Mouse (Mus musculus) MEL (cell line): ENCODE data around the gene Cachd1. TPM values are rescaled to one million over a fixed set of nuclear protein-coding genes. Genes with fewer than 3 reads are reported as not detected.
A peak's percentile ranks its signal among the peaks of the same experiment; 100 is the strongest.

Source experiments
- DNase-seq: peaks from one replicate; pipeline ENCODE4 v3.0.0; 2011; ENCODE audit warnings: low read depth, low spot score
- H3K27ac ChIP-seq: 2 replicates; pipeline ENCODE4 v1.5.1; 2012; ENCODE audit warnings: low read depth, mild to moderate bottlenecking, control low read depth, low read length, moderate library complexity; ENCODE audit not compliant: control insufficient read depth
- H3K27me3 ChIP-seq, 2 experiments: fragments of 150-350 bp in 1 of 2; sonication (generic) in 1 of 2; 2 replicates each; pipeline ENCODE4 v1.6.1; 2012; ENCODE audit warnings: low read length in 2 of 2, mild to moderate bottlenecking in 2 of 2, improper control_type of control experiment in 1 of 2, moderate library complexity in 1 of 2; ENCODE audit not compliant: insufficient read depth in 2 of 2, control insufficient read depth in 1 of 2
- H3K36me3 ChIP-seq, 2 experiments: 2 replicates each; pipeline ENCODE4 v1.6.1; 2012 to 2014; ENCODE audit warnings: low read length in 2 of 2, improper control_type of control experiment in 1 of 2, inconsistent platforms in 1 of 2, mild to moderate bottlenecking in 1 of 2; ENCODE audit not compliant: insufficient read depth in 2 of 2, control insufficient read depth in 1 of 2
- H3K4me1 ChIP-seq, 2 experiments: fragments of 150-350 bp in 1 of 2; sonication (generic) in 1 of 2; 2 replicates each; pipeline ENCODE4 v1.6.1; 2012; ENCODE audit warnings: low read length in 2 of 2, improper control_type of control experiment in 1 of 2, mild to moderate bottlenecking in 1 of 2; ENCODE audit not compliant: insufficient read depth in 2 of 2, control insufficient read depth in 1 of 2
- H3K4me3 ChIP-seq, 2 experiments: fragments of 150-350 bp in 1 of 2; sonication (generic) in 1 of 2; 2 replicates each; pipeline ENCODE4 v1.5.1; 2012; ENCODE audit warnings: low read depth in 2 of 2, low read length in 2 of 2, mild to moderate bottlenecking in 2 of 2, moderate library complexity in 2 of 2, control low read depth in 1 of 2, improper control_type of control experiment in 1 of 2; ENCODE audit not compliant: control insufficient read depth in 1 of 2, insufficient read depth in 1 of 2
- H3K79me2 ChIP-seq: 2 replicates; pipeline ENCODE4 v1.6.1; 2012; ENCODE audit warnings: mild to moderate bottlenecking, low read length, moderate library complexity; ENCODE audit not compliant: control insufficient read depth, poor library complexity, insufficient read depth
- H3K9ac ChIP-seq: 2 replicates; pipeline ENCODE4 v1.6.1; 2012; ENCODE audit warnings: low read depth, mild to moderate bottlenecking, control low read depth, low read length, moderate library complexity; ENCODE audit not compliant: control insufficient read depth, poor library complexity, severe bottlenecking
- H3K9me3 ChIP-seq: fragments of 150-350 bp; sonication (generic); replicated peaks from 2 replicates; pipeline ENCODE4 v1.6.1; 2012; ENCODE audit warnings: mild to moderate bottlenecking, low read length, improper control_type of control experiment, moderate library complexity; ENCODE audit not compliant: insufficient read depth
- BHLHE40 ChIP-seq: IDR thresholded peaks from 2 replicates; pipeline ENCODE4 v1.6.1; 2012; ENCODE audit warnings: low read depth, mild to moderate bottlenecking, inconsistent platforms, low read length, improper control_type of control experiment, borderline replicate concordance
- CHD2 ChIP-seq: IDR thresholded peaks from 2 replicates; pipeline ENCODE4 v1.6.1; 2011; ENCODE audit warnings: low read length, improper control_type of control experiment
- CTCF ChIP-seq, 3 experiments: IDR thresholded peaks in 2 of 3; conservative IDR thresholded peaks in 1 of 3; 2 replicates each; pipeline ENCODE4 v1.5.1; 2011 to 2012; ENCODE audit warnings: low read length in 3 of 3, low read depth in 2 of 3, mild to moderate bottlenecking in 2 of 3, improper control_type of control experiment in 1 of 3, inconsistent platforms in 1 of 3, mixed read lengths in 1 of 3, moderate library complexity in 1 of 3; ENCODE audit not compliant: control insufficient read depth in 1 of 3, insufficient read depth in 1 of 3, poor library complexity in 1 of 3, severe bottlenecking in 1 of 3
- EP300 ChIP-seq, 2 experiments: IDR thresholded peaks; 2 replicates each; pipeline ENCODE4 v1.6.1; 2011; ENCODE audit warnings: improper control_type of control experiment in 2 of 2, low read length in 2 of 2, low read depth in 1 of 2, mild to moderate bottlenecking in 1 of 2
- ETS1 ChIP-seq: IDR thresholded peaks from 2 replicates; pipeline ENCODE4 v1.6.1; 2012; ENCODE audit warnings: low read depth, mild to moderate bottlenecking, inconsistent platforms, low read length, improper control_type of control experiment, moderate library complexity
- MAZ ChIP-seq: IDR thresholded peaks from 2 replicates; pipeline ENCODE4 v1.6.1; 2012; ENCODE audit warnings: low read depth, mild to moderate bottlenecking, inconsistent platforms, low read length, improper control_type of control experiment
- NELFE ChIP-seq: IDR thresholded peaks from 2 replicates; pipeline ENCODE4 v1.6.1; 2011; ENCODE audit warnings: low read depth, low read length, improper control_type of control experiment
- NRF1 ChIP-seq: IDR thresholded peaks from 2 replicates; pipeline ENCODE4 v1.6.1; 2014; ENCODE audit warnings: low read depth, mild to moderate bottlenecking, inconsistent platforms, low read length, improper control_type of control experiment, moderate library complexity; ENCODE audit not compliant: poor library complexity, insufficient read depth, severe bottlenecking
- RAD21 ChIP-seq: IDR thresholded peaks from 2 replicates; pipeline ENCODE4 v1.6.1; 2011; ENCODE audit warnings: mild to moderate bottlenecking, low read depth, low read length, improper control_type of control experiment
- SMC3 ChIP-seq: IDR thresholded peaks from 2 replicates; pipeline ENCODE4 v1.6.1; 2011; ENCODE audit warnings: low read depth, low read length, improper control_type of control experiment
- ZMIZ1 ChIP-seq: IDR thresholded peaks from 2 replicates; pipeline ENCODE4 v1.6.1; 2012; ENCODE audit warnings: low read depth, mild to moderate bottlenecking, inconsistent platforms, low read length, improper control_type of control experiment, moderate library complexity
- polyA plus RNA-seq, 2 experiments: library from polyadenylated mRNA; stranded (reverse) in 1 of 2; unstranded in 1 of 2; fragments of >175 nt in 1 of 2; fragments of >200 nt in 1 of 2; gene quantifications; 2 replicates each; pipeline versions ENCODE4 v1.2.1 to v1.2.4; 2012; ENCODE audit warnings: low replicate concordance in 2 of 2, low read depth in 1 of 2; ENCODE audit not compliant: insufficient read length in 2 of 2, insufficient read depth in 1 of 2, missing spikeins in 1 of 2
- total RNA-seq: library from RNA; depleted of rRNA; stranded (reverse); fragments of 300-350 nt; gene quantifications from 2 replicates; pipeline ENCODE4 v1.2.3, GENCODE M21; 2012; rRNA removed

The Cachd1 gene
- 2.6 and 4.0 TPM in 2 replicates for total RNA-seq
- polyA plus RNA-seq = 10 to 100 TPM in 1 of 2 experiments, not detected in 1; 15.8 TPM

DNA sequence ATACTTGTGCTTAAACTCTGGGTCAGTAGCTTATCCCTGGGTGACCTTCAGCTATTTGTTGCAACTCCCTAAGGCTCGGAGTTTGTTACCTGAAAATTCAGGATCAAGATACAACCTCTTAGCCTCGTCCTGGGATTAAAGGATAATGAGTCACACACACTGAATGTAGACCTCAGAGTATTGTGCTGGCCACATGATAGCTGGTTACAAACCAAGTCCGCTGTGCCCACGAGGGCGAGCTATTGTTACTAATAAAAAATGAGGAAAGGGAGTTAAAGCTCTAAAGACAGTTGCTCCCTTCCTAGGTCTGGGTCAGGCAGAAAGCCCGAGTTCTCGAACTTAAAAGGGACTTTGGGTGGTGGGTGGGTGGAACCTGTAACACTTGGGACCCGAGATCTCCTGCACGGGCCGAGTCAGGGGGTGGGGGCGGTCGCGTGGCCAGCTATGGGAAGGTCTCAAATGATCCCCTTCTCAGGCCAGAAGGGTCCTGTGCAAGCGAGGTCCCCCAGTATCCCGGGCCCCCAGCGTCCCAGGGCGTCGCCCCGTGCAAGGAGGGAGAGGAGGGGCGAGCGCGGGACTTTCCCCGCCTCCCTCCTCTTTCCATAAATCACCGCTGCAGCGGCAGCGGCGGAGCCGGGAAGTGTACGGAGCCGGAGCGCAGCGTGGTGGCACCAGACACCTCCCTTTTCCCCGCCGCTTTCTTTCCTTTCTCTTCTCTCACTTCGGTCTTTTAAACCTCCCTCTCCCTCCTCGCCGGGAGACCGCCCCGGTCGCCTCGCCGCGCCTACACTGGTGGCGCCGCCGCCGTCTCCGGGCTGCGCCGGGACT lies at the start of gene Cachd1:
Gene Cachd1 (plus strand): TSS at position 633 of the 828 bp plus-strand sequence.
- Histone ChIP-seq H3K27me3 (no peaks in the 10 kb centered on the region), H3K9me3 (no peaks in the 10 kb centered on the region), H3K9ac (no peak within 1 kb of the TSS), H3K27ac (no peak within 1 kb of the TSS), H3K36me3 (no peaks in the 10 kb centered on the region), H3K79me2 (no peaks in the 10 kb centered on the region), H3K4me3 (no peak within 1 kb of the TSS), H3K4me1 (no peaks in the 10 kb centered on the region)
- TF ChIP-seq EP300 (IDR thresholded peaks at IDR 0.05; ENCODE audit: low read depth in 1 of 2, low read length in 2 of 2) (no peak), MAZ (no peak), BHLHE40 (no peak), CHD2 (no peak), NRF1 (no peak), NELFE (no peak)
- DNase-seq = no peak

DNA sequence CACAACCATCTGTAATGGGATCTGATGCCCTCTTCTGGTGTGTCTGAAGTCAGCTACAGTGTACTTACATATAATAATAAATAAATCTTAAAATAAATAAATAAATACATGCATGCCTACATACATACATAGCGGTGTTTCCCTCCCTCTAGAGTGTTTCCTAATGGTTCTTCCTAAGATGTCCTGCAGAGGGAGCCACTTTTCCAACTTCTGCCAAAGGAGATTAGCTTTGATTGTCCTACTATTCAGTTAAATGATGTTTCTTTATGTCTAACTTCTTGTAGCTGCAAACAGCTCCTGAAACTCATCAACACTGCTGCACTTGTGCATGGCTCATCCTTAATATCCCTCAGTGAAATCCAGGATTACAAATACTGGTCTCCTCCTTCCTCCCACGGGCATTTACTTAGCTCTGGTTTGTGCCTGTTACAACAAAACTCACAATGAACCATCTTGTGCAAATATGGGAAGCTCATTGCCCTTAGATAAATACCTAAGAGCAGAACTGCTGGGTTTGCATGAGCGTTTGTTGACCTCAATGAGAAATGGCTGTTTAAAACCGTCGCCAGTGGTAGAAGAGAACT lies 47.5 kb upstream of the Cachd1 start:
- TF ChIP-seq SMC3 (peak; percentile 20; the same call in 1 of the 2 replicates), RAD21 (peak; percentile 27), ZMIZ1 (no peak), CTCF (IDR thresholded peaks at IDR 0.05 in 2 of 3, conservative IDR thresholded peaks at IDR 0.05 in 1 of 3; ENCODE audit: control insufficient read depth in 1 of 3, insufficient read depth in 1 of 3, low read depth in 2 of 3, low read length in 3 of 3, poor library complexity in 1 of 3, severe bottlenecking in 1 of 3) (peak in 2 of 3 experiments; percentile 3 to 24; a peak in 1 of 6 replicates), ETS1 (no peak)
- TF ChIP-seq, all 39 proteins: peak for 3
- peak; percentile 4 for DNase-seq
- no peaks in the 10 kb centered on the region for H3K79me2 ChIP-seq
- no peak overlapping the region for H3K9ac ChIP-seq
- no peak overlapping the region for H3K4me3 ChIP-seq
- H3K4me1 ChIP-seq = no peaks in the 10 kb centered on the region
- no peak overlapping the region for H3K27ac ChIP-seq
- H3K9me3 ChIP-seq = no peaks in the 10 kb centered on the region
- no peaks in the 10 kb centered on the region for H3K36me3 ChIP-seq
- H3K27me3 ChIP-seq = no peaks in the 10 kb centered on the region
